Mouse (Mus musculus): ENCODE results near the gene Tmem37.

Tmem37 gene

DNA sequence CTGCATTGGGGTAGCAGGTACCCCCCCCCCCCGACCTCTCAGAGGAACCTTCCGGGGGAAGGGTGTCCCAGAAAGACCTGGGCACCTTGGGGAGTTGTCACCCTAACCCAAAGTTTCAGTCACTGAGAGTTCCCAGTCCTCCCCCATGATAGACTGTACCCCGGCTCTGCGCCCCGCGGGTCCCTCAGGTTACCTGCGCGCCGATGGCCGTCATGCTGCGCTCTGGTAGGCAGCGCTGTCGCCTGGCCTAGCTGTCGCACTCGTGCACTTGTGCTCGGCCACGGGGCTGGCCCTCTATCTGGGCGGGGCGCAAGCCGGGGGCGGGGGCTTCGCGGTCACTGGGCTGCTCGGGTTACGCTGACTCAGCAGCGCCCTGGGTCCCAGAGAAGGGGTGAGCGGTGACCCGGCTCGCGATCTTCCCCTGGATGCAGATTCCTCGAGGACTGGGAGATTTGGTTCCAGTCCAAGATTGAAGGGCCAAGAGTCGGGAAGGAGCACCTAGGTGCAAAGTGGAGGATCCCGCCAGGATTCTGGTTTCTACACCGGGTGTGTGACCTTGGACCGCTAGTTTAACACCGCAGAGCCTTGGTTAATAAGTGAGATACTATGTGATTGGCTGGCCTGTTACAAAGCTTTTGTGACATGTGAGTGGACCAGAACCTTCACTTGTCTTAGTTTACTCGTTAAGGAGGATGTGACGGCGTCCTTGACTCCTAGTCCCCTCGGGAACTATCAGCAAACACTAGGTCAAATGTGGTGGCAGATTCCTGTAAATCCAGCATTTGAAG is at the start of gene Tmem37:
Gene Tmem37, minus strand, starts transcription at position 556 of the 788 bp plus-strand sequence.
- DNase-seq (ENCODE audit: low read depth), result peak; percentile 69

DNA sequence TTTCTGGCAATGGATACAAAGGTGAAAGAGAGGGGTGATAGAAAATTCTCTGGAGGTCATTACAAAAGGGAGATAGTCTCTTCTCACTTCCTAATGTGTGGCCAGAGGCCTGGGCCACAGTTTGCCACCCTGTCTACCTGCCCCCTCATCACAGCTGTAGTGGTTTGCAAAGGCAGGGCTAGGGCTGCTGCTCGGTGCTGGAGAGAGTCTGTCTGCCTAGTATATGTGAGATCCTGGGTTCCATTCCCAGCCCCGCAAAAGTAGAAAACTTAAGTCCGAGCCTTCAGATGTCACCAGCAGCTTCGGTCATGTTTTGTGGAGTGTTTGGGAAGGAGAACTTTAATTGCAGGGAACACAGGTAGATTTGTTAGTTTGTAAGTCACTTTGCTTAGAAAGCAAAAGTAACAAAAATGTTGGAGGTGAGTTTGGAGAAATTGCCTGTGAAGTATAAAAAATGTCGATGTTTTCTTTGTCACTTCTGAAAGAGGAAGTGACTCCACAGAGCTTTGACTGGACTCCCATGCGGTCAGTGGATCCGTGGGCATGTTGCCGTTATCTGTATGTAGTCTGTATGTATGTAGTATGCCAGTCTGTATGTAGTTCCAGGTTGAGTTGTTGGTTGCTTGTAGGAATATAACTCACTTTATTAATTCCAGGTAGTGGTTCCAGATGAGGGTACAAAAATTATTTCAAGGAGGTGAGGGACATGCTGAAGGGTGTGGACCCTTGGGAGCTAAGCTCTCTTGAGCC is 48.9 kb upstream of the Tmem37 start:
- no peak for DNase-seq (ENCODE audit: low read depth)

DNA sequence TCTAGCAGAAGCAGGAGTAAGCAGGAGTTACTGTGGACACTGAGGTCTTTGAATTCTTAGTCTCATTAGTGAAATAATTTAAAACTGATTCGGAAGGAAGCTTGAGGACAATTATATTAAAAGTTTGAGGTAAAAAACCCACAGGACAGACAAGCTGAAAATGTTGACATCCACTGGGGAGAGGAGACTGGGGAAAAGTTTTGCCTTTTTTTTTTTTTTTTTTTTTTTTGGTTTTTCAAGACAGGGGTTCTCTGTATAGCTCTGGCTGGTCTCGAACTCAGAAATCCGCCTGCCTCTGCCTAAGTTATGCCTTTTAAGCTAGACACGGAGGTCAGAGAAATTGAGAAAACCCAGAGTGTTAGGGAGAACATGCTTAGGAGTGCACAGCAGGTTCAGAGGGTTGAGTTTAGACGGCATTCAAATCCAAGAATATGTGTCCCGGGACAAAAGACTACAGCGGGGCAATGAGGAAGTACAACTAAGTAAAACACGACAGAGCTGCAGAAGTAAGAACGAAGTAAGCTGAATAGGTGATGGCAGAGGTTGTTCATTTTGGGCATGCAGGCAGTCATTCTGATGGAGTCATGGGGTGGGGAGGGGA is 48.2 kb upstream of the Tmem37 start:
- no peak for DNase-seq (ENCODE audit: low read depth)

DNA sequence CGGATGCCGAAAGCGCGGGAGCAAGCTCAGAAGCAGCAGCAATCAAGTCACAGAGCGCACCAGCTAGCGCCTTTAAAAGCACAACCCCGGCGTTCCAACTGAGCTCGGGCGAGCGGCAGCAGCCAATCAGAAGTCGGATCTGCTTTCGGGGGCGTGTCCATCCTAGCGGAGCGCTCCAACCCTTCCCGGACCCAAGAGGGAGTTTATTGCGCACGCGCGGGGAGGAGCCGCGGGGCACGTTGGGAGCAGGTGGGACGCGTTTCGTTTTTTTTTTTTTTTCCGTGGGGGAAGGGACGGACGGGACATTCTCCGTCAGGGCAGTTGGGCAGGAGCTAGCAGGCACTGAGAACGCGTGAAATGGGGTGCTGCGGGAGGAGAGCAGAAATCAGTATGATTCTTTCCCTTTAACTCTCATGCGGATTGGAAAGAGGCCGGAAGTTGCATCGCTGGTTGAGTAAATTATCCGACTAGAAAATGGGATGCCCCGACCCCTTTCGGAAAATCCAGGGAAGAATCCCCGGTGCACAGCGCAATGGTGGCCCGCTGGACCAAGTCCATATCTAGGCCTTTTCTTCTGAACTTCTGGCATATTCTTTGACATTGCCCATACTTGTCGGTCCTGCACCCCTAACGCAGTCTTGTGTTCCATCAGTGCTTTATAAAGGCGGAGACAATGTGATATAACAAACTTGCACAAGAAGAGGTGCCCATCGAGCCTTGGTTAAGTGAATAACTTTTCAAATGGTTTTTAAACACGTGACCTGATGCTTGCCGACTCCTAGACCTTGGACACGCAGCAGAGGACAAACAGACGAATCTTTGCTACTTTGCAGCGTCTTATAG is 47.3 kb upstream of the Tmem37 start, which contains the start of the genes Dbi and 3110009E18Rik:
Gene Dbi, minus strand, starts transcription at position 110 of the 843 bp plus-strand sequence.
Gene 3110009E18Rik, plus strand, starts transcription at position 219 of the 843 bp plus-strand sequence.
- peak; percentile 99 for DNase-seq (ENCODE audit: low read depth)

DNA sequence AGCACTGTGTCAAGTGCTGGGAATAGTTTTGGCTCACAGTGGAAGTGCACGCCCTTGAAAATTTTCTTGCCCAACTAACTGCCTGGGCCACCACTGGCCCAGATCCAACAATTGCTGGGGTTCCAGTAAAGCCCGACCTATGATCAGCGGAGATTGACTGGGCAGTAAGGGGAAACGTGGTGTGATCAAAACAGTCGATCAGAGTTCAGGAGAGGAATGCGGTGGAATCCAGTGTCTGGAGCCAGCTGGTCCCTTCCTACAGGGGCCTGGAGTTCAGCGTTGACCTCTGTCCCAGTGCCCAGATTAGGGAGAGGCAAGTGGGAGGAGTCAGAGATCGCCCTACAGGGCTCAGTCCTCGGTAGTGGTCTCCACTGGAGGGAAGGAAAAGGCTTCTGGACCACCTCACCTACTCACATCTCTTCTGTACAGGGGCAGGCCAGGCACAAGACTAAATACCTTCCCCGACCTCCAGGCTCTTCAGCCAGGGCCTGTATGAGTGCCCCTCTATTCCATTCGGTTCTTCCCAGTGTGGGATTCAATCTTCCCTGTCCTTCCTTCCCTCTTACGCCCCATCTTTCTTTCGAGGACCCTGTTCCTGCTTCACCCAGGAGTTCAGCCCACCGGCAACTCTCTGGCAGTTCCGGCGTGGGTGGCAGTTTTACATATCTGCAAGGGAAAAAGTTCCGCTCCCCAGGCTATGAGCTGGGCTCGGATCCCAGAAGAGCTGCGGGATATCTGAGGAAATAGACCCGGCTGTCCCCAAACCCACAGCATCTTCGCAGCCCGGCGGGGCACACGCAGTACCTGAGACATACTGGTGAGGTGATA is 46.5 kb upstream of the Tmem37 start:
- peak; percentile 87 for DNase-seq (ENCODE audit: low read depth)

DNA sequence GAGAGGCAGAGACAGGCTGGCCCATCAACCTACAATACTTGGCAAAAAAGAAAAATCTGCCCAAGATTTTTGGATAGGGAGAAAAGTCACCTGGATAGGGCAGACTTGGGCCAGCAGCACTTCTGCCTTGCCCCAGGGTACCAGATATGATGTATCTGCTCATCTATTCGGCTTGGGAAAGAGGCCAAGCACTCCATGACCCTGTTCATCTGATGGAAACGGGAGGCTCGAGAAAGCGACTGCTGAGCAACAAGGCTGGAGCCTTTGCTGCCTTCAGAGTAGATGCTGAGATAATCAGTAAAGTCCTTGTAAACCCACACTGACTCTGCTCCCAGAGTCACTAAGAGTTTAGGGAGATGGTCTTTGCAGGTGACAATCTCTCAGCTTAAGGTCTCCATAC is 45.5 kb upstream of the Tmem37 start:
- DNase-seq (ENCODE audit: low read depth), result no peak

DNA sequence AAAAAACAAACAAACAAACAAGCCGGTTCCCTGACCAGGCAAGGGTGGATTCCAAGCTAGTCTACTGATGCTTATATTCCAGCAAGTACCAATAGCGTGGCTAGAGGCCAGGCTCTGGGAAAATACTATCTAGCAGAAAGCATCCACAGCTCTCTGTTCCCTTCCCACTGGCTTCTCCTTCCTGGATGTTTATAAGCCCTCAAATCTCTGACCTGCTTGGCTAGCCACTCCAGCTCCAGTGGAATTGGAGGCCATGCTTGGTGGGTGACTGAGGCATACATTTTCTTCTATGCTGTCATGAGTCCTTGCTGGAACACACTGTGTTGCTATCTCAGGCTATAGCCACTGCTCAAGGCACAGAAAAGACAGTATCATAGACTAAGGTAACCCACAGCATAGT is 45.0 kb upstream of the Tmem37 start:
- DNase-seq (ENCODE audit: low read depth), result no peak

DNA sequence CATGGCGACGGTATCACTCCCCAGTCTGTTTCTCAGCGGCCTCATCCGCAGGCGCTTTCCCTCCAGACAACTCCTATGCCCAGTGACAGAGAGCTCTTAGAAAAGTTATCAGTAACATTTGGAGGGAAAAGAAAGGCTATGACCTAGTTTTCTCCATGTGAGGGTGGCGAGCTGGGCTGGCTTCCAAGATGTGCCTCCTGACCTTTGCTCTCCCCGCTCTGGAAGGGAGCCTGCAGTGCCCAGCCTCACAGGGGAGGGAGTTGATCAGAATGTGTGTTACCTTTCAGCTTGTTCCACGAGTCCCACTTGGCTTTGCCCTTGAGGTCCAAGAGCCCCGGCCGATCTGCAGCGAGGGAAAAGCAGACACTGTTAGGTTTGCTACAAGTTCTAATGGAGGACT is 42.2 kb upstream of the Tmem37 start:
- DNase-seq (ENCODE audit: low read depth), result no peak

DNA sequence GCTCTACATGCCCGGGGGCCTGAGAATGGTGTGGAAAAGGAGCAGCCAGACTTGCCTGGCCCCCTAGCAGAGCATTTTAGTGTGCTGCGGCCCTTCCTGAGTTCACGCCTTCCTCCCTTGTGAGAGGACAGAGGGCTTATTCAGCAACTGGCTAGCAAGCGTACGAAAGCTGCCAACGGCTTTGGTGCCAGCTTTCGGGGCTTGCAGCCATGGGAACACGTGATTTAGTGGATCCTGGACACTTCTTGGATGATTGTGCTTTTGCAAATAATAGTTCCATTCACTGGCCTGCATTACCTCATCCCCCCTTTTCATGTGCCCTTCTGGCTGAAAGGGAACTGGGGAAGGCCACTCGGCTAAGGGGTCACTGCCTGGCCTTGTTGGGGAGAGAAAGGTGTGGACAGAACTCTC is 41.8 kb upstream of the Tmem37 start:
- DNase-seq (ENCODE audit: low read depth), result no peak

DNA sequence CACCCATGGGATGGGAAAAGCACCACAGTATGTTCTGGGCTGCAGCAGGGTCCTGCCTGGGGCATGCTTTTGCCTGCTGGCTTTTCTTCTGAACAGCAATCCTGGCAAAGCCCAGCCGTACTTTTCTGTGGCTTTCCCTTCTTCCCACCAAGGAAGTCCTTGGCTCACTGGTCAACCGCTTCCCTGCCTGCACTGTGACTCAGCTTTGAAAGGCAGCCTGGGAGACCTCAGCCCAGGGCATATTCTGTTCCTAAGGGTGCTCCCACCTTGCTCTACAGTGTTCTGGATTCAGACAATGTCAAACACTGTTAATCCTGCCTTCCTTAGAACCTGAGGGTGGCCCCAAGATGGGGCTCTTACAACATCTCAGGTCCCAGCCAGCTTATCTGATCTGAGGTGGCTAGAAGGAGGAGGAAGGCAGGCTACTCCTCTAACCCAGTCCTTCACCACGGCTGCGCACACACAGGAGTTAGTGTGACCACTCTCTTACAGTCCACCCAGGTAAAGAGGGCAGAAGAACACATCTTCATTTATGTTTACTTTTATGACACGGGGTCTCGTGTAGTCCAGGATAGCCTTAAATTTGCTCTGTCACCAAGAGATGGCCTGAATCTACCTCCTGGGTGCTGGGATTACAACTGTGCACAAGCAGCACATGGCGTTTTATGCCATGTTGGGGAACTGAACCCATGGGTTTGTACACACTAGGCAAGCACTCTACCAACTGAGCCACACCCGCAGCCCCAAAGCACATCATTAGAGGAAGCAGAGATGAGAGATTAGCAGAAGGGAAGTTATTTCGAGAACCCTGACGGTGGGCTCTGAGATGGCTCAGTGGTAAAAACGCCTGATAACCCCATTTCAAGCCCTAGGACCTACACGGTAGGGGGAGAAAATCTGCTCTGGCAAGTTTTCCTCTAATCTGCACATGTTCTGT is 38.6 kb upstream of the Tmem37 start:
- peak; percentile 38 for DNase-seq (ENCODE audit: low read depth)

DNA sequence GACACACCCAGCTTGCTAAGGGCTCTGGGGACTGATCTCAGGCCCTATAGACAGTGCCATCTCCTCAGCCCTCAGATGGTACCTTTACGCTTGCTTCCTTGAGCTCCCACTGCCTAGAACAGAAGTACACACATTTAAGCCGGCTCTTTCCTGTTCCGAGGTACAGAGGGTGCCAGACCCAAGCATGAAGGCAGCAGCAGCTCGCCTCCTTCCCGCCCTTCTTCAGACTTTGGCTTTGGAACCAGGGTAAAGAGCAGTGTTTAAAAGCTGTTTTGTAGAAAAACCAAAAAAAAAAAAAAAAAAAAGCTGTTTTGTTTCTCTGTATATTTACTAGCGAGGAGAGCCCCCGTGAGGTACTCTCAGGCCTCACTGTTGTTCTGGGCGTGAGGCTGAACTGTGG is 37.9 kb upstream of the Tmem37 start:
- DNase-seq (ENCODE audit: low read depth), result no peak

DNA sequence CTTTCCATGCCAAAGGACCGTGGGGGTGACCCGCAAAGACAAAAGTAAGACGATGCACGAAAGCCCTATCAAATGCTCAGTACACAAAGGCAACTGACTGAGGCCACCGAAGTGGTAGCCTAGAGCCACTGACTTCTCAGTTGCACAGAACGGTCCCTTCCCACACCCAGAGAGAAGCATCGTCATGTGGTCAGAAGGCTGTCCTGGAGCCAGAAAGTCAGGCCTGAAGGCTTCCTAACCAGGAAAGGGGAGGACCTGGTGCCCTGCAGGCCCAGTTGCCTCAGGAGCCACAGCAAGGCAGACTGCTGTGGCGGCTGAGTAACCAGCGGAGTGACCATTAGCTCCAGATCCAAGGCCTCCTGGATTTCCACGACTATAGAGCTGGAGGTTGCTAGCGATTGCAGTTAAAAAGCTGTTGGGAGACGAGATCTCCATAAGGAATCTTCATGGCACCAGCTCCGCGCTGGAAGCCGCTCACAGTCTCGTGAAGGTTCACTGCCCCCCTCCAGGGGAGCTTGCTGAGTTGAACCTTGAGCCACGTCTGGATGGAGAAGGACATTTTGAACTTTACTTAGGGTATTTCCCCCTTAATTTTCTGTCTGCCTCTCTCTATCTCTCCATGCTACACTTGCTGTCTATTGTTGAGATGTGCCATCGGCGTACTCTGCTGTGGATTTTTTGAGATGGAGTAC is 36.0 kb upstream of the Tmem37 start:
- no peak for DNase-seq (ENCODE audit: low read depth)

DNA sequence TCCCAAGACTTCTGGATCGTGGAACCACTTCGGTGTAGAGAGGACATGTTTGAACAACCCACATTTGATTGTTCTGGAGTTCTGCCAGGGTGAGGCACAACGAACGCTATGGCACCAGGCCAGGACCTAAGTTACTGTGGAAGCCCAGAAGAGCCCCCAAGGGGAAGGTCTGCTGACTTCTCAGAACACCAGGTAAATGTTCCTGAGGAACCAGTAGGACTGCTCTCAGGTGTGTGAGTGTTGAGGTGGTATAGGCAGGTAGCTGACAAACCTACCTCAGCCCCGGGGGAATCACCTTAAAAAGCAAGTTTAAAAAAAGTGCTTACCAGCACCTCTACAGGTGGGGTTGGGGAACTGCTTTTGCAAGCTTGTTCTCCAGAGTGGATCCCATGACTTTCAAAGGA is 31.7 kb upstream of the Tmem37 start:
- DNase-seq (ENCODE audit: low read depth), result peak; percentile 40

DNA sequence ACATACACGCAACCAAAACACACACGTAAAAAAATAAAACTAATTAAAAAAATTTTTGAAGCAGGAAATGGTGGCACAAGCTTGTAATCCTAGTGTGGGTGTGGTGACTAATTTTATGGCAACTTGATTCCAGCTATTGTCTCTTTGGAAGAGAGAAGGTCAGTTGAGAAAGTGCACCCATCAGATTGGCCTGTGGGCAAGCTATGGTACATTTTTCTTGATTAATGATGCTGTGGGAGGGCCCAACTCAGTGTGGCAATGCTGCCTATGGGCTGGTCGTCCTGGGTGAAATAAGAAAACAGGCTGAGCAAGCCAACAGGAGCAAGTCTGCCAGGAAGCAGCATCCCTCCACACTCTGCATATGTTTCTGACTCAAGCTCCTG is 27.3 kb upstream of the Tmem37 start:
- no peak for DNase-seq (ENCODE audit: low read depth)

DNA sequence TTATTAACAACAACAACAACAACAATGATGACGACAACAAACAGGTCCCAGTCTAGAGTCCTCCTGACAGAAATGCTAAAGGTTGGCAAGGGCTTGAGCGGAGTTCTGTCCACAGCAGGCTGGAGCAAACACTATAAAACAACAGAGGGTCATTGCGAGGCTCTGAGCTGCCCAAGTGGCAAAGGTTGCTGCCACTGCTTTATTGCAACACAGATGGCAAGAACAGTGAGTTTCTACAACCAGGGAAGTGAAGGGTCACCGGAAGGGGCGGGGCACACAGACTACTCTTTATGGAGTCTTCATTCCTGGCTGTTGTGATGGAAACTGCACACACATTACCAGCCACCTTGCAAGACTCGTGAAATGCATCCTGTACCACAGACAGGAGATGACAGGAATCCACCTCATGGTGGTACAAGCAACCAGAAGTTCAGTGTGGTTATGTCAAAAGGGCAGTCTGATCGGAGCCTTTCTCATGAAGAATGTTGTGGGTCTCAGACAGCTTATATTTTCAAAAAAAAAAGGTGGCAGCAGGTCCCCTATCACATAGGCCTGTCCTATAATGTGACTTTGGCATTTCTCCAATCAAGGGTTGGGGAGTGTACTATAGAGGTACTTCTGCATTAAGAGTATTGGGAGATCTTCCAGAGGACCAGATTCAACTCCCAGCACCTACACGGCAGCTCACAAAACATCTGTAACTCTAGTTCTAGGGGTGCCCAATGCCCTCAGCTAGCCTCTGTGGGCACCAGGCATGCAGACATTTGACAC is 26.8 kb upstream of the Tmem37 start:
- DNase-seq (ENCODE audit: low read depth), result no peak

DNA sequence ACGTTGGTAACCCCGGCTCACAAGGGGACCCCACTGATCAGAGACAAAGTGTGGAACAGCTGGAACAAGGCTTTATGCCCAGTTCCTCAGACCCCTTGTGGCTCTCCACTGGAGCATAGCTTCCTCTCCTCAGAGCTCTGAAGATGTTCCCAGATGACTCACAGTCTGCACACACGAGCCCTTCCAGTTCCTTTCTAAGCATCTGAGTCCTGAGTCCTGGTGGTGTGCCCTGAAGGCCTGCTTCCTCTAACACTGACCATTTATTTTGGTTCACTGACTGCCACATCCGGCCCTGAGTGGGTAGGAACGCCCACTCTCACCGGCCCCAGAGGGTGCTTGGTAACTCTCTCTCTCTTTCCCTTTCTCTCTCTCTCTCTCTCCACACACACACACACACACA is 25.6 kb upstream of the Tmem37 start:
- DNase-seq (ENCODE audit: low read depth), result peak; percentile 59

DNA sequence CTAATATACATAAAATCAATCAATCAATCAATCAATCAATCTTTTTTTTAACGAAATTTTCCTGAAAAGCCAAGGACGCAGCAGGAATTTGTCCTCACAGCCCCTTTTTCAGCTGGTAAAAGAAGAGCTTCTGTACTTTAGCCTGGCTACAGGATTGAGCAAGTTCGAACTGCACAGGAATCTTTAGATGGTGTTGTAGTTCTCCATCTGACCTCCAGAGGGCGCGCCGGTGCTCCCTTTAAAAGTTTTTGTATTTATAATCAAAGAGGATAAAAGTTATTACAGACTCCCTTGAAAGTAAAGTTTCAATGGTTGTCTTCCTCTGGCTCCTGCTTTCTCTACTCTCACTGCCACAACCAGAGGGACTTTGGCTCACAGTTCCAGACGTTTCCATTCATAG is 24.5 kb upstream of the Tmem37 start:
- peak; percentile 88 for DNase-seq (ENCODE audit: low read depth)

DNA sequence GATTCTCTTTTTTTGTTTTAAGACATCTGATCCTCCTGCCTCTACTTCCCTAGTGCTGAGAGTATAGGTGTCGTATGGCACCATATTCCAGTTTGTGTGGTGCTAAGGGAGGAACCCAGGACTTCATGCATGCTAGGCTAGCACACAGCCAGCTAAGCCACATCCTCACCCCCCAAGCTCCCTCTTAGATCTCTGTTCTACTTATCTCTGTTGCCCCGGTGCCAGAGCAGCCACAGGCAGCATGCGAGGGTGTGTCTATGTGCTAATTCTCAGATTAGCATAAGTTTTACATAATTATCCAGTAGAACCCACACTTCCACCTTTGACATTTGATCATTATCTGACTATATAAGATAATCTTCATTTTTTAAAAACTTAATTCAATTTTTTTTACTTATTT is 21.0 kb upstream of the Tmem37 start:
- DNase-seq (ENCODE audit: low read depth), result no peak

Measured in NIH3T3 (cell line).